Mouse (Mus musculus): ENCODE data around the gene Tmem233. TPM values are rescaled to one million over a fixed set of nuclear protein-coding genes. Genes with fewer than 3 reads are reported as not detected.

The Tmem233 gene
- 0.01 and 0.06 TPM in 2 replicates for polyA plus RNA-seq (2012; rRNA removed)

DNA sequence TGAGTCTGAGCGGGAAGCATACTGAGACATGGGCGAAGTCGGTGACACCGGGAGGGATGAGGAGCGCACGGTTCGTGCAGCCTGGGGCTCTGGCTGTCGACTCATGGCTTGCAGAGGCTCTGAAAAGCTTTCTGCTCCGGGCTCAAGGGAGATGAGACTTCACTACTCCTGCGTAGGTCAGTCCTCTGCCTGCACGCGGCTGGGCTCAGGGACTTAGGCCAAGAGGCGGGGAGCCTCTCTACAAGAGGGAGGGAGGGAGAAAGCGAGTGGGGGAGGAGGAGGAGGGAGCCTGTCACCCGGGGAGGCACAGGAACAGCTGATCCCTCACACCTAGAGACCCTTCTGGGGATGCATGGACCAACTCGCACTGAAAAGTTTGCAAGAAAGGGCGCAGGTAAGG lies at the start of gene Tmem233:
TSS of gene Tmem233 (minus strand) at position 164 of the 400 bp plus-strand sequence.

DNA sequence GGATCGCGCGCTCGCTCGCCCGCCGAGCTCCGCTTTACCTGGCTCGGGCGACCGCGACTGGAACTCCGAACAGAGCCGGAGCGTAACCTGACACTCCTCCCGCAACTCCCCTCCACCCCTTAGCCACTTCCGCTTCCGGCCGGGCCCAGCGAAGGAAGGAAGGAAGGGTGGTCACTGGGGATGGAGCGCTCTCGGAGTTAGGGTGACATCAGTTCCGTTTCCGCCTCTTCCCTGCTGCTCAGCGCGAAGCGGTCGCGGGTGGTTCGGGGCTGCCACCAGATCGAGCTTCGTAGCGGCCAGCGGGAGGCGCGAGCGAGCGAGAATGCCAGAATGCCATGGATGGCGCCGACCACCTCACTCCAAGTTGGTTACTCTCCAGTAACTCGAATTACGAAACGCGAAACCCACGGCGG lies 58.7 kb downstream of the Tmem233 start, which contains the start of gene Prkab1:
TSS of gene Prkab1 (minus strand) at position 182 of the 413 bp plus-strand sequence.

Other genes starting within 250 kb of the Tmem233 start
- gene Cit, start 238.0 kb downstream of the Tmem233 start, polyA plus RNA-seq (2012; rRNA removed) = 17.7 and 25.2 TPM in 2 replicates
- 54.4 and 82.3 TPM in 2 replicates for gene Prkab1, start 58.7 kb downstream of the Tmem233 start, polyA plus RNA-seq (2012; rRNA removed)
- gene Ccdc60, start 205.7 kb upstream of the Tmem233 start, polyA plus RNA-seq (2012; rRNA removed) = 1.4 and 1.9 TPM in 2 replicates

Measured in central nervous system, embryonic 11.5 days (tissue).